Comparison of ENCODE assay signal across 11 mouse cellular contexts in the genomic region with DNA sequence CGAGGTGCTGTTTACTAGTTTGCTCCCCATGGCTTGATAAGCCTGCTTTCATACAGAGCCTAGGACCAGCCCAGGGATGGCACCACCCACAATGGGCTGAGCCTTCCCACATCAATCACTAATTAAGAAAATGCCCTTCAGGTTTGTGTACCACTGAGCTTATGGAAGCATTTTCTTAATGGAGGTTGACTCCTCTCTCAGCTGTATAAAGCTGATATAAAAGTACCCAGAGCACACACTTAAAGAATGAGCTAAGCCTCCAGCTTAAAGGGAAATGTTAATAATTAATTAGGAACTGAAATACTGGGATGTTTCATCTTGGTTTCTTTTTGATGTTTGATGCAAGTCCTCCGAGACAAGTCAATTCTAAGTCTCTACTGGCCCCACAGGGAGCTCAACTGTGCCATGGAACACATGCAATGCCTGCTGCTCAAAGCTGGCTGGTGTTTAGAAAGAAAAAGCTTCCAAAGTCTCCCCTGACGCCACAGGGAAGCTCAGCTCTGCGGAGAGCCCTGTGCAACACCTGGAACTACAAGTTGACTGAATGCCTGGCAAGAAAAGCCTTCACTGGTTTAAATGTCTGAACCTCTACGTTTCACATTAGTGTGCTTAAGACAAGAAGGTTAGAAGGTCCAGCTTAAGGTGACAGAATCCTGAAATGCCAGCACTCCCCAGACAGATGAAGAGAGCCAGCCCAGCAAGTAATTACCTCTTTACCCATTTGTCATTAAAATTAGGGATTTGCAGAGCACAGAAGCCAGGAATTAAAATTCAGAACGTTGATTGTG. TPM values are rescaled to one million over a fixed set of nuclear protein-coding genes. Genes with fewer than 3 reads are reported as not detected.
DNase-seq lines count a peak whose midpoint lies in the region; ATAC-seq lines count a peak whose summit lies in the region.
"Had no signal": no experiment of that assay in that cellular context is flagged by ENCODE, and none has a peak within 500 bp of the region (broad histone marks: within the 10 kb centered on the region; RNA-seq: fewer than 3 reads in every experiment).

No protein-coding gene starts in this region.

- no peaks in the 10 kb centered on the region for H3K36me3 ChIP-seq in forebrain, embryonic 11.5 days (ENCODE audit: control insufficient read depth, insufficient read depth, low read length)
- H3K36me3 ChIP-seq in midbrain, embryonic 14.5 days (ENCODE audit: control insufficient read depth, insufficient read depth, low read length), result no peaks in the 10 kb centered on the region
- H3K36me3 ChIP-seq in heart, embryonic 10.5 days, result no peaks in the 10 kb centered on the region

- WGBS in forebrain, embryonic 11.5 days, result 9% methylated on average over 6 of the region's 6 CpGs
- WGBS in midbrain, embryonic 14.5 days, result 4% methylated on average over 6 of the region's 6 CpGs
- WGBS in heart, embryonic 10.5 days, result 30% methylated on average over 6 of the region's 6 CpGs

- H3K4me3 ChIP-seq in forebrain, embryonic 11.5 days (ENCODE audit: low read depth, low read length), result no peak overlapping the region
- H3K4me3 ChIP-seq in midbrain, embryonic 14.5 days (replicated peaks; ENCODE audit: low read depth, low read length), result no peak overlapping the region
- H3K4me3 ChIP-seq in heart, embryonic 10.5 days, result no peak overlapping the region
- H3K4me3 ChIP-seq: left cerebral cortex, adult 2 months had no signal

- no peaks in the 10 kb centered on the region for H3K9me3 ChIP-seq in forebrain, embryonic 11.5 days (ENCODE audit: control insufficient read depth, low read length)
- no peaks in the 10 kb centered on the region for H3K9me3 ChIP-seq in midbrain, embryonic 14.5 days (ENCODE audit: control insufficient read depth, low read length)
- H3K9me3 ChIP-seq in heart, embryonic 10.5 days, result no peaks in the 10 kb centered on the region

- peak overlapping the region; percentile 58 for H3K27ac ChIP-seq in forebrain, embryonic 11.5 days (ENCODE audit: low read depth, low read length)
- peak overlapping the region; percentile 75 for H3K27ac ChIP-seq in midbrain, embryonic 14.5 days (replicated peaks; ENCODE audit: low read depth, low read length)
- no peak overlapping the region for H3K27ac ChIP-seq in heart, embryonic 10.5 days
- H3K27ac ChIP-seq: left cerebral cortex, adult 2 months had no signal

- DNase-seq in adrenal gland, postnatal 10 days, result peak; percentile 25
- DNase-seq in adrenal gland, adult 8-10 months, result no peak
- DNase-seq in forebrain, embryonic 11.5 days (ENCODE audit: low spot score), result no peak
- peak; percentile 35 for DNase-seq in kidney, adult 9 months
- peak; percentile 79 for DNase-seq in midbrain, embryonic 14.5 days
- no peak for DNase-seq in spleen, postnatal 36 days (ENCODE audit: low spot score in 2 of 2)
- DNase-seq in frontal cortex, adult 2 months (ENCODE audit: extremely low spot score in 1 of 2, low spot score in 1 of 2), result no peak
- DNase-seq in heart, embryonic 10.5 days (ENCODE audit: low spot score), result no peak
- DNase-seq: spleen, adult 18-20 months had no signal

- ATAC-seq in forebrain, embryonic 11.5 days (replicated peaks; ENCODE audit: low FRiP score), result no peak
- ATAC-seq in midbrain, embryonic 14.5 days (ENCODE audit: low FRiP score, low TSS enrichment), result peak; percentile 61

- no peaks in the 10 kb centered on the region for H3K27me3 ChIP-seq in forebrain, embryonic 11.5 days (ENCODE audit: control insufficient read depth, insufficient read depth, low read length)
- H3K27me3 ChIP-seq in midbrain, embryonic 14.5 days (ENCODE audit: control insufficient read depth, insufficient read depth, low read length), result no peaks in the 10 kb centered on the region
- H3K27me3 ChIP-seq in heart, embryonic 10.5 days (ENCODE audit: insufficient read depth, poor library complexity, severe bottlenecking), result no peaks in the 10 kb centered on the region

- H3K4me2 ChIP-seq in forebrain, embryonic 11.5 days (ENCODE audit: low read depth, low read length, severe bottlenecking), result no peak overlapping the region
- 0 out of 2 replicates have a peak overlapping the region, but pooled peaks have one; percentile 9 for H3K4me2 ChIP-seq in midbrain, embryonic 14.5 days (ENCODE audit: low read length)

- H3K9ac ChIP-seq in forebrain, embryonic 11.5 days (ENCODE audit: low read length), result no peak overlapping the region; the same call in 1 of the 2 replicates
- H3K9ac ChIP-seq in midbrain, embryonic 14.5 days (replicated peaks; ENCODE audit: low read length), result no peak overlapping the region

- peaks cover 27% of the 10 kb centered on the region for H3K4me1 ChIP-seq in forebrain, embryonic 11.5 days (replicated peaks; ENCODE audit: control insufficient read depth, insufficient read depth, low read length)
- peaks cover 70% of the 10 kb centered on the region for H3K4me1 ChIP-seq in midbrain, embryonic 14.5 days (ENCODE audit: control insufficient read depth, insufficient read depth, low read length)
- peaks cover 4% of the 10 kb centered on the region for H3K4me1 ChIP-seq in heart, embryonic 10.5 days

RNA-seq across cellular contexts. Expression of a gene that starts 36.8 kb away (rescaled TPM):
- 10 to 100 TPM; 18.2 to 18.9 TPM for total RNA-seq in adrenal gland, postnatal 10 days (2021)
- total RNA-seq in adrenal gland, adult 8-10 months (2022), result 10 to 100 TPM; 15.8 to 26.1 (median 21.8) TPM
- polyA plus RNA-seq in forebrain, embryonic 11.5 days (2014; fragmentation: Nextera tagmentation; extraction: Ambion mirVana), result 45.3 and 48.8 TPM in 2 replicates
- 63.4 and 72.2 TPM in 2 replicates for polyA plus RNA-seq in midbrain, embryonic 14.5 days (2014; fragmentation: Nextera tagmentation; extraction: Ambion mirVana)
- polyA plus RNA-seq in frontal cortex, adult 2 months (2012; rRNA removed), result 50.9 and 58.9 TPM in 2 replicates
- 4.9 and 5.0 TPM in 2 replicates for polyA plus RNA-seq in heart, embryonic 10.5 days (2016; fragmentation: Nextera tagmentation; extraction: Ambion mirVana)
- total RNA-seq: MEL had no signal

Comparison
In these comparisons a context has a peak if more than half of its experiments do, and no peak if none do; other contexts are left out.
1. DNase-seq: peak in adrenal gland, postnatal 10 days (single experiment), kidney, adult 9 months (single experiment) and midbrain, embryonic 14.5 days (single experiment); none in adrenal gland, adult 8-10 months (single experiment), forebrain, embryonic 11.5 days (single experiment), spleen, postnatal 36 days (0 of 2), frontal cortex, adult 2 months (0 of 2) and heart, embryonic 10.5 days (single experiment).